Mouse (Mus musculus): ENCODE results near the gene Inca1.

- TF ChIP-seq CTCF (IDR thresholded peaks at IDR 0.05; ENCODE audit: borderline replicate concordance, insufficient read depth, low read length) (no peak), POLR2A (IDR thresholded peaks at IDR 0.05; ENCODE audit: low read depth, low read length) (peak; percentile 80; the same call in 1 of the 2 replicates)
These were observed 30.2 kb downstream of the Inca1 start for GRCm38 (mm10) chr11:70669582-70670345.
